Mouse (Mus musculus): ENCODE data around the gene Pip5kl1. TPM values are rescaled to one million over a fixed set of nuclear protein-coding genes. Genes with fewer than 3 reads are reported as not detected.

Pip5kl1 gene
- total RNA-seq, 2 experiments from 2014 or later = 6.4 to 7.1 TPM

Other genes with a start within 250 kb of the Pip5kl1 start
- 10 to 100 TPM; 74.6 to 75.0 TPM for gene Ciz1, start 222.5 kb upstream of the Pip5kl1 start, total RNA-seq (2021)
- gene Dnm1, start 221.5 kb upstream of the Pip5kl1 start, total RNA-seq (2021) = 100 to 1,000 TPM; 715 to 725 TPM
- gene 1110008P14Rik, start 192.9 kb upstream of the Pip5kl1 start, total RNA-seq (2021) = 100 to 1,000 TPM; 163 to 168 TPM
- 1 to 10 TPM; 2.4 to 2.9 TPM for gene Lcn2, start 186.5 kb upstream of the Pip5kl1 start, total RNA-seq (2021)
- 10 to 100 TPM; 42.0 to 42.5 TPM for gene Ptges2, start 178.9 kb upstream of the Pip5kl1 start, total RNA-seq (2021)
- gene Naif1, start 124.3 kb upstream of the Pip5kl1 start, total RNA-seq (2021) = 1 to 10 TPM; 3.4 TPM
- 10 to 100 TPM; 46.0 to 48.9 TPM for gene Slc25a25, start 123.4 kb upstream of the Pip5kl1 start, total RNA-seq (2021)
- gene Fam102a, start 39.5 kb upstream of the Pip5kl1 start, total RNA-seq (2021) = 10 to 100 TPM; 34.8 to 38.0 TPM
- gene Dpm2, start 3.9 kb upstream of the Pip5kl1 start, total RNA-seq (2021) = 10 to 100 TPM; 69.6 to 88.4 TPM
- under 1 TPM; 0.45 to 0.64 TPM for gene 9430097D07Rik, start 887 bp downstream of the Pip5kl1 start, total RNA-seq (2021)
- gene St6galnac4, start 12.3 kb downstream of the Pip5kl1 start, total RNA-seq (2021) = 10 to 100 TPM; 41.9 to 47.1 TPM
- 100 to 1,000 TPM in 1 of 2 experiments, 10 to 100 TPM in 1; 99.1 to 104 TPM for gene St6galnac6, start 24.9 kb downstream of the Pip5kl1 start, total RNA-seq (2021)
- 100 to 1,000 TPM; 109 TPM for gene Ak1, start 47.0 kb downstream of the Pip5kl1 start, total RNA-seq (2021)
- 10 to 100 TPM; 25.9 to 28.2 TPM for gene Eng, start 71.8 kb downstream of the Pip5kl1 start, total RNA-seq (2021)
- gene Fpgs, start 129.3 kb downstream of the Pip5kl1 start, total RNA-seq (2021) = 10 to 100 TPM; 17.1 to 17.2 TPM
- 10 to 100 TPM; 86.8 to 92.1 TPM for gene Cdk9, start 138.3 kb downstream of the Pip5kl1 start, total RNA-seq (2021)
- gene Sh2d3c, start 146.3 kb downstream of the Pip5kl1 start, total RNA-seq (2021) = 10 to 100 TPM; 34.7 to 40.3 TPM
- 1 to 10 TPM; 2.1 to 3.2 TPM for gene 6330409D20Rik, start 166.2 kb downstream of the Pip5kl1 start, total RNA-seq (2021)
- gene Tor2a, start 182.4 kb downstream of the Pip5kl1 start, total RNA-seq (2021) = 10 to 100 TPM; 28.9 to 32.9 TPM
- gene Ttc16, start 200.8 kb downstream of the Pip5kl1 start, total RNA-seq (2021) = under 1 TPM; 0.71 to 0.94 TPM
- gene Ptrh1, start 201.0 kb downstream of the Pip5kl1 start, total RNA-seq (2021) = 10 to 100 TPM in 1 of 2 experiments, 1 to 10 TPM in 1; 5.4 to 11.5 TPM
- under 1 TPM; 0.75 to 0.76 TPM for gene Cfap157, start 209.6 kb downstream of the Pip5kl1 start, total RNA-seq (2021)